Mouse (Mus musculus): ENCODE data around the gene Adamts16.
"Not testable (repeated sequence)": the region's sequence is repeated elsewhere in the genome, so short reads cannot be mapped to it uniquely, and the experiment has no call there.

Gene Adamts16

DNA sequence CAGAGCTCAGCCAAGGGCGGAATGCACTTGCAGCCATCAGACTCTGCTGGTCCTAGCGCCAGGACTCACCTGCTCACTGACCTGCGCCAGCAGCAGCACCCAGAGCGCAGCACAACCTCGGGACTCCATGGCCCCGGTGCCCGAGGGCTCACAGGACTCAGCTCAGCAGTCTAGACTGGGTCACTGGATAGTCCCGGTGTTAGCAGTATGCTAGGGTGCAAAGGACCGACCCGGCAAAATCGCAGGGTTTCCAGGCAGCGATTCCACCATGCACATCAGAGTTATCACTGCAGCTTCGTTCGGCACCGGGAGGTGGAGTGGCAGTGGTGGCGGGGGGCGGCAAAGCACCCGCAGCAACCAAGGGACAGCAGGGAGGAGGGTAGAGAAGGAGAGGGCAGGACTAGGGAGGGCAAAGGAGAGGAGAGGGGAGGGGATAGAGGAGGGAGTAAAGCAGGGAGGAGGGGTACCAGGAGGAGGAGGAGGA, at the start of gene Adamts16:
Gene Adamts16, minus strand, starts transcription at position 391 of the 484 bp plus-strand sequence.
- DNase-seq (ENCODE audit: low spot score), result no peak

GRCm38 (mm10) chr13:70887136-70887535, 45.5 kb upstream of the Adamts16 start:
- no peak for DNase-seq (ENCODE audit: low spot score)

DNA sequence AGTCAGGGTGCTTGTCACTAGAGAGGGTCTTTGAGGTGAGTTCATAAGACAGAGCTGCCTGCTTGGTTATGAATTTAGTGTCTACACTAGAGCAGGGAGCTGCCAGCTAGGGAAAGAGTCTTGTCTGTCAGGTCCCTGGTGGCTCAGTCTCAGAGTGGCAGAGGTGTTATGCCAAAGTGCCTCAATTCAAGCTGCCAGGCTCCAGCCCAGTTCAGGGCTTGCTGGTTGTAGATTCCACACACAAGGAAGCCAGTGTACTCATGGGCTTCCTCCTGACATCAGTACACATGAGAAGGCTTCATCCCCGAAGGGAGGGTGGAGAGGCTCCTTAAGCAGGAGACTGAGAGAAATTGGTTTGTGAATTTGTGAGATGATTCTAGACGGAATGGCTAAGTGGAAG, 43.4 kb upstream of the Adamts16 start:
- DNase-seq (ENCODE audit: low spot score), result no peak

DNA sequence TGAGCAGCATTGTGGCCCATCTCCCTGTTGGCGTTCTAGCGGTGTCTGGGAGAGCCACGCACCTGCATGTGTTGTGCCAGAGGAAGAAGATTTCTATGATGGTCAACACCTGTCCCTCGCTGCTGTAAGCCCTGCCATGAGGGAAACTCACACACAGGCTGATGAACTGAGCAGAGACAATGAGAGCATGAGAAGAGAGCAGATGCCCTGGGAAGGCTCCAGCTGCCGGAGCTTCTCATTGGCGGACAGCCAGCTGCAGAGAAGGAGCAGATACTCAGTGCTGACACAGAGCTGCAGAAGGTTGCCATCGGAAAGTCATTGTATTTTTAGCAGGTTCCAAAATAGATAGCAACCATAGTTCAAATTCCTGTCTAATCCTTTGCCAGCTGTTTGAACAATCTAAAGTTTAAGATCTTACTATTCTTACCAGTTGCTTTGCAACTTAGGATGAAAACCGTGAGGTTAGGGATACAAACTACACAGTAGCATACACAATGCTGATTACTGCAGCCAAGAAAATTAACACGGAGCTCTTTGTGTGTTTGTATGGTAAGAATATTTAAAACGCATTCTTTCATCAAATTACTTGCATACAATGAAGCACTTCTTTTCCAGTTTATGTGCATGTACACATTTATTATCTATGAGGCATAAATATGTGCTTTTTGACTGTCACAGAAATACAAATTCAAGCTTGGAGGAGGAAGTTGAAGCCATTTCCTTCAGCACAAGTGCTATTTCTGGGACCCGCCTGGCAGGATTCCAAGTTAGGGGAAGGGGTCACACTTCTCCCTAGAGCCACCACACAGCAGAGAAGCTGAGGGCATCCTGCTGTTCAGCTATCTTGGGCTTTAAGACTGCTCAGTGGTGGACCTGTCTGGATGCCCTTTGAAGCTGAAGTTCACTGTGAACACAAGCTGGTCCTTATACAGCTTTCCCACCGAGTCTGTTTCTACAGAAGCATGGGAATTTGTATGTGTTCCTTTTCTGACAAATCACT, 42.6 kb upstream of the Adamts16 start:
- no peak for DNase-seq (ENCODE audit: low spot score)

DNA sequence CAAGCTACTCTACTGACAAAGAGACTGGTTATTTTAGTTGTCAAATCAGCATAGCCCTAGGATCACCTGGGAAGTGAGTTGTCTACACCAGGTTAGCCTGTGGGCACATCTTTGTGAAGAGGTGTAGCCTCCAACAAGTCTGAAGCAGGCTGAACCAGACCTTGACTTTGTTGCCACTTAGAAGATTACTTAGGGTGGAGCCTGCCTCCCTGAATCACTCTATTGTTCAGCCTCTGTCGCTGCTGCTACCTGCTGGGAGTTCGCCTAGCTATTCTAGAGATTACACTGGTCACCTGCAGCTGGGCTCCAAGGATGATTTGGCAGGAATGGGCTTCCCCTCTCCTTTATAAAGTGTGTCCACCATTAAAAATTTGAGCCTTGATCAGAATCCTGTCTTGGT, 38.4 kb upstream of the Adamts16 start:
- not testable (repeated sequence) for DNase-seq (ENCODE audit: low spot score)

DNA sequence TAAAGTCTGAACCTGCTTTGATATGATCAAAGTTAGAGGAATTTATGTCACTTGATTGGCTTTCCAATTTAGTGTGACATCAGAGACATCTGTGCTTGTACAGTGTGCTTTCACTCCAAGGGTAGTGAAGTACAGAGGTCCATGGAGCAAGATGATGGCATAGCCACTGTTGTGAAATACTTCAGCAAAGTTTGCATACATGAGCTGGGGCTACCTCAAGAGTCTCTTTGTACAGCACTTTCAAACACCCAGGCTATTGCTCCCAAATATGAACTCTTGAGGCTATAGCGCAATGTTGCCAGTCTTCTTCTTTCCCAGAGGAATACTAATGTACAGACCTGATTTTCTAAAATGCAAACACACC, 35.9 kb upstream of the Adamts16 start:
- no peak for DNase-seq (ENCODE audit: low spot score)

- DNase-seq (ENCODE audit: low spot score), result no peak
Measured at GRCm38 (mm10) chr13:70876648-70877549, 35.3 kb upstream of the Adamts16 start.

GRCm38 (mm10) chr13:70875411-70875949, 33.9 kb upstream of the Adamts16 start:
- DNase-seq (ENCODE audit: low spot score), result no peak

GRCm38 (mm10) chr13:70874741-70875140, 33.1 kb upstream of the Adamts16 start:
- no peak for DNase-seq (ENCODE audit: low spot score)

DNA sequence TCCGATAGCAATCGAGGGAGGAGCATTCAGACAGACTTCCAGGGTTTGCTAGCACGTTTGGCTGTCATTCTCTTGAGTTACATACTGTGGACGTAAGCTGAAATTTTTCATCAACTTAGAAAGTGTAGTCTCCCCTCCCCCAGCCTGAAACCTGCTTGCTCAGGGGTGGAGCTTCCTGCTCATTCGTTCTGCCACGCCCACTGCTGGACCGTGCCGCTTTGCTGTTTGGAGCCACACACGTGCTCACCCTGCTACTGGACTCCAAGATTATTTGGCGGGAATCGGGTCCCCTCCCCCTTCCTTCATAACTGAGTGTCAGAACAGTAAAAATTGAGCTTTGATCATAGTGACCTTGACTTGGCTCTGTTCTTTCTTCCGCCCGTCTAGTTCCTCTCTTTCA, 32.2 kb upstream of the Adamts16 start:
- not testable (repeated sequence) for DNase-seq (ENCODE audit: low spot score)

- DNase-seq (ENCODE audit: low spot score), result no peak
Measured at GRCm38 (mm10) chr13:70871049-70871448, 29.4 kb upstream of the Adamts16 start.

GRCm38 (mm10) chr13:70866971-70867625, 25.5 kb upstream of the Adamts16 start:
- no peak for DNase-seq (ENCODE audit: low spot score)

GRCm38 (mm10) chr13:70865867-70866266, 24.3 kb upstream of the Adamts16 start:
- no peak for DNase-seq (ENCODE audit: low spot score)

GRCm38 (mm10) chr13:70862162-70862908, 20.7 kb upstream of the Adamts16 start:
- DNase-seq (ENCODE audit: low spot score), result no peak

- DNase-seq (ENCODE audit: low spot score), result no peak
Measured at GRCm38 (mm10) chr13:70853601-70854000, 12.0 kb upstream of the Adamts16 start.

GRCm38 (mm10) chr13:70846933-70847332, 5.3 kb upstream of the Adamts16 start:
- no peak for DNase-seq (ENCODE audit: low spot score)

- no peak for DNase-seq (ENCODE audit: low spot score)
Measured at GRCm38 (mm10) chr13:70845526-70845925, 3.9 kb upstream of the Adamts16 start.

DNA sequence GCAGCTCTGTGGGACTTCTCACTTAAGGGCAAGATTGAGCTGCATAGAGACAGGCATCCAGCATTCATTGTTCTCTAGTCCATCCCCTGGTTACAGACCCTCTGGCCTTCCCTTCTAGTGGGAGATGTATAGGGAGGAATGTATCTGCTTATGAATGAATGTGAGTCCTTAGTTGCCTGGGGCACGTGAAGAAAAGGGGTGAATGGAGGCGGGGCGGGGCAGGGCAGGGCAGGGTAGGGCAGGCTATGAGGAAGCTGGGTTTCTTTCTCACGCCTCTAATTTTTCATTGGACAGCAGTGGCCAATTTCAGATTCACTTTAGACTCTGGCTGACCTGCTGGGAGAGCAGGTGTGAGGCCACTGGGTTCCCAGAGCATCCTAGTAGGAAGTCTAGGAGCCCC, 515 bp upstream of the Adamts16 start:
- DNase-seq (ENCODE audit: low spot score), result no peak

DNA sequence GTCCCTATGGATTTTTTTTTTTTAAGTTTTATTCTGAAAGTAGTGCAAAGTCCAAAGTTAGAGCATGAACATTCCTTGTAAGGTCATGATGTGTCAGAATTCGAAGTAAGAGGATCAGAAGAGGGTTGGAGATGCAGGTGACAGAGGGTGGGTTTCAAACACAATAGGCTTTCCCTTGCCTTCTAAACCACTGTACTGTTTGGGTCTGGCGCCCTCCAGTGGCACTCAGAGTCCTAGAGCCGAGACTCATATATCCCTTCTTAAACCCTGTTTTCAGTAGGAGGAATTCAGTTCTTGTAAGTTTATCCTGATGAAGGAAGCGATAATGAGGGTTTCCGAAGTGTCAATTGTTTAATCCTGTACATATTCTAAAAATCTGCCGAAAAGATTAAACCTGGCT, 1.4 kb downstream of the Adamts16 start:
- DNase-seq (ENCODE audit: low spot score), result no peak

GRCm38 (mm10) chr13:70837571-70837970, 4.0 kb downstream of the Adamts16 start:
- DNase-seq (ENCODE audit: low spot score), result no peak

- no peak for DNase-seq (ENCODE audit: low spot score)
Measured at GRCm38 (mm10) chr13:70836246-70836645, 5.4 kb downstream of the Adamts16 start.

Data from T-cell, adult 2 months (primary cell).